Comparison of ENCODE assay signal across 16 mouse cellular contexts in genomic region chr6:61721220-61721619, GRCm38 (mm10).
"Had no signal": no experiment of that assay in that cellular context is flagged by ENCODE, and none has a peak within 500 bp of the region (broad histone marks: within the 10 kb centered on the region; RNA-seq: fewer than 3 reads in every experiment).

No protein-coding gene starts in this region.

- H3K4me3 ChIP-seq: neural tube, embryonic 13.5 days; neural tube, embryonic 15.5 days; stomach, embryonic 15.5 days had no signal

- H3K4me2 ChIP-seq: neural tube, embryonic 13.5 days; neural tube, embryonic 15.5 days; stomach, embryonic 15.5 days had no signal

- H3K36me3 ChIP-seq: neural tube, embryonic 13.5 days; neural tube, embryonic 15.5 days; stomach, embryonic 15.5 days had no signal

- H3K27ac ChIP-seq: neural tube, embryonic 13.5 days; neural tube, embryonic 15.5 days; stomach, embryonic 15.5 days; stomach, postnatal 0 days had no signal

- H3K9ac ChIP-seq: neural tube, embryonic 13.5 days; neural tube, embryonic 15.5 days; stomach, embryonic 15.5 days had no signal

- H3K4me1 ChIP-seq: neural tube, embryonic 13.5 days; neural tube, embryonic 15.5 days; stomach, embryonic 15.5 days had no signal

- H3K27me3 ChIP-seq: neural tube, embryonic 13.5 days; neural tube, embryonic 15.5 days; stomach, embryonic 15.5 days had no signal

- H3K9me3 ChIP-seq: neural tube, embryonic 13.5 days; neural tube, embryonic 15.5 days; stomach, embryonic 15.5 days had no signal

- DNase-seq: retina, postnatal 1 day; right cerebral cortex, adult 18-20 months; right cerebral cortex, postnatal 14 days; right cerebral cortex, postnatal 25 days; right cerebral cortex, postnatal 4 days; spleen, adult 18-20 months; thymus, adult 18-20 months; thymus, adult 2 months; thymus, postnatal 14 days; thymus, postnatal 25 days; thymus, postnatal 36 days; thymus, postnatal 4 days had no signal
